Mouse (Mus musculus) cortical plate, adult 2 months (tissue): ENCODE data around the gene Gm26965.

Experiments used
- CTCF ChIP-seq: fragments of 200-500 bp; IDR thresholded peaks from 2 replicates; pipeline ENCODE4 v1.5.1; 2011; ENCODE audit warnings: mild to moderate bottlenecking, control low read depth, low read length; ENCODE audit not compliant: insufficient read depth; ENCODE audit errors: extremely low read depth
- POLR2A ChIP-seq: fragments of 200-500 bp; IDR thresholded peaks from 2 replicates; pipeline ENCODE4 v1.6.1; 2011; ENCODE audit warnings: mild to moderate bottlenecking, low read length, control low read depth; ENCODE audit not compliant: insufficient read depth; ENCODE audit errors: extremely low read depth

- peak; percentile 78 for TF ChIP-seq POLR2A
- no peak for TF ChIP-seq CTCF
These were observed 26.8 kb upstream of the Gm26965 start for GRCm38 (mm10) chr13:67552505-67553346.
